Mouse (Mus musculus) olfactory bulb, adult 2 months (tissue): ENCODE results near the gene Prss16. TPM values are rescaled to one million over a fixed set of nuclear protein-coding genes. Genes with fewer than 3 reads are reported as not detected.

Experiments
- H3K27ac ChIP-seq: fragments of 200-500 bp; 2 replicates; pipeline ENCODE4 v1.5.1; 2012; ENCODE audit warnings: low read depth, low read length; ENCODE audit not compliant: insufficient read depth
- H3K4me1 ChIP-seq: fragments of 200-500 bp; 2 replicates; pipeline ENCODE4 v1.6.1; 2012; ENCODE audit warnings: low read length; ENCODE audit not compliant: control insufficient read depth, insufficient read depth
- H3K4me3 ChIP-seq: fragments of 200-500 bp; 2 replicates; pipeline ENCODE4 v1.5.1; 2012; ENCODE audit warnings: mild to moderate bottlenecking, low read depth, low read length, moderate library complexity; ENCODE audit not compliant: insufficient read depth
- CTCF ChIP-seq: fragments of 200-500 bp; IDR thresholded peaks from 2 replicates; pipeline ENCODE4 v1.5.1; 2012; ENCODE audit warnings: low read depth, mild to moderate bottlenecking, low read length, moderate library complexity; ENCODE audit not compliant: insufficient read depth
- POLR2A ChIP-seq: fragments of 200-500 bp; IDR thresholded peaks from 2 replicates; pipeline ENCODE4 v1.6.1; 2012; ENCODE audit warnings: mild to moderate bottlenecking, low read depth, low read length, moderate library complexity; ENCODE audit not compliant: insufficient read depth
- WGBS: fragments of 180-500 bp; shearing (Covaris S2); methylation state at CpG from one replicate; pipeline ENCODE4 v1.1.7; 2018; 5-methylcytosine and 5-hydroxymethylcytosine counted together
- polyA plus RNA-seq: library from polyadenylated mRNA; stranded (reverse); fragments of >200 nt; gene quantifications from 2 replicates; pipeline ENCODE4 v1.2.4, GENCODE M21; 2012; ENCODE audit warnings: low replicate concordance; ENCODE audit not compliant: missing spikeins, insufficient read depth, insufficient read length

Gene Prss16
- polyA plus RNA-seq, 1 experiment, result not detected

- TF ChIP-seq POLR2A (no peak), CTCF (no peak)
- Histone ChIP-seq H3K4me3 (no peak overlapping the region), H3K27ac (no peak overlapping the region), H3K4me1 (no peaks in the 10 kb centered on the region)
- WGBS, result 85% methylated on average over 5 of the region's 5 CpGs
These were observed 17.0 kb downstream of the Prss16 start for GRCm38 (mm10) chr13:21992550-21992949.

- WGBS, result 87% methylated on average over 2 of the region's 2 CpGs
- Histone ChIP-seq H3K27ac (no peak overlapping the region), H3K4me3 (no peak overlapping the region), H3K4me1 (peaks cover 11% of the 10 kb centered on the region)
- TF ChIP-seq POLR2A (no peak), CTCF (no peak)
These were observed 25.1 kb downstream of the Prss16 start for GRCm38 (mm10) chr13:21984486-21984885.

- H3K4me1 ChIP-seq, result peaks cover 11% of the 10 kb centered on the region
- 19% methylated on average over 17 of the region's 17 CpGs for WGBS
These were observed 27.7 kb downstream of the Prss16 start for GRCm38 (mm10) chr13:21981803-21982193.

GRCm38 (mm10) chr13:21980981-21981802, 28.4 kb downstream of the Prss16 start, which contains the start of gene Pom121l2:
Gene Pom121l2 (plus strand): TSS chr13:21981194.
- Histone ChIP-seq H3K27ac (no peak within 1 kb of the TSS), H3K4me1 (peaks cover 11% of the 10 kb centered on the region), H3K4me3 (peak within 1 kb of the TSS; percentile 40)
- 2% methylated on average over 58 of the region's 58 CpGs for WGBS
- TF ChIP-seq POLR2A (no peak), CTCF (no peak)

More at GRCm38 (mm10) chr13:21981803-21982193, 27.7 kb downstream of the Prss16 start:
- Histone ChIP-seq H3K27ac (no peak overlapping the region), H3K4me3 (peak overlapping the region; percentile 40)
- TF ChIP-seq CTCF (no peak), POLR2A (no peak)

GRCm38 (mm10) chr13:21974726-21975473, 34.6 kb downstream of the Prss16 start:
- Histone ChIP-seq H3K4me1 (no peaks in the 10 kb centered on the region), H3K4me3 (peak overlapping the region; percentile 72), H3K27ac (peak overlapping the region; percentile 92)
- TF ChIP-seq CTCF, result no peak
- TF ChIP-seq POLR2A, result no peak
- WGBS, result 4% methylated on average over 20 of the region's 20 CpGs

- H3K4me1 ChIP-seq, result no peaks in the 10 kb centered on the region
- H3K4me3 ChIP-seq, result peak overlapping the region; percentile 72
- H3K27ac ChIP-seq, result peak overlapping the region; percentile 92
- WGBS, result under 1% methylated on average over 23 of the region's 23 CpGs
- TF ChIP-seq CTCF (peak; percentile 88), POLR2A (no peak)
These were observed 35.3 kb downstream of the Prss16 start for GRCm38 (mm10) chr13:21974221-21974725.

GRCm38 (mm10) chr13:21971641-21972040, 37.9 kb downstream of the Prss16 start:
- Histone ChIP-seq H3K4me1 (no peaks in the 10 kb centered on the region), H3K4me3 (no peak overlapping the region), H3K27ac (no peak overlapping the region)
- WGBS, result 49% methylated on average over 3 of the region's 3 CpGs
- TF ChIP-seq POLR2A (no peak), CTCF (no peak)

GRCm38 (mm10) chr13:21969816-21970215, 39.7 kb downstream of the Prss16 start:
- no peak overlapping the region for H3K27ac ChIP-seq
- WGBS, result 40% methylated on average over 2 of the region's 2 CpGs
- no peak overlapping the region for H3K4me3 ChIP-seq
- H3K4me1 ChIP-seq, result no peaks in the 10 kb centered on the region
- TF ChIP-seq POLR2A (no peak), CTCF (no peak)

GRCm38 (mm10) chr13:21969269-21969668, 40.3 kb downstream of the Prss16 start:
- Histone ChIP-seq H3K27ac (no peak overlapping the region), H3K4me1 (no peaks in the 10 kb centered on the region), H3K4me3 (no peak overlapping the region)
- TF ChIP-seq CTCF (no peak), POLR2A (no peak)
- WGBS, result 53% methylated on average over 1 of the region's 1 CpGs

Other genes with a start within 250 kb of the Prss16 start
- not detected in 2 replicates for gene Hist1h1b, start 229.1 kb downstream of the Prss16 start, polyA plus RNA-seq
- not detected in 2 replicates for gene Hist1h3i, start 226.4 kb downstream of the Prss16 start, polyA plus RNA-seq
- gene Hist1h2an, start 222.5 kb downstream of the Prss16 start, polyA plus RNA-seq, result not detected in 2 replicates
- not detected in 2 replicates for gene Hist1h2bp, start 222.3 kb downstream of the Prss16 start, polyA plus RNA-seq
- gene Hist1h2bq, start 199.5 kb downstream of the Prss16 start, polyA plus RNA-seq, result not detected in 2 replicates
- gene Hist1h2ao, start 199.3 kb downstream of the Prss16 start, polyA plus RNA-seq, result not detected in 2 replicates
- gene Hist1h4m, start 198.0 kb downstream of the Prss16 start, polyA plus RNA-seq, result not detected in 2 replicates
- gene Hist1h4n, start 177.5 kb downstream of the Prss16 start, polyA plus RNA-seq, result not detected in 2 replicates
- not detected in 2 replicates for gene Hist1h2ap, start 176.2 kb downstream of the Prss16 start, polyA plus RNA-seq
- not detected in 2 replicates for gene Hist1h2br, start 176.0 kb downstream of the Prss16 start, polyA plus RNA-seq
- not detected in 2 replicates for gene Zfp184, start 64.6 kb downstream of the Prss16 start, polyA plus RNA-seq
- gene Pom121l2, start 28.5 kb downstream of the Prss16 start, polyA plus RNA-seq, result not detected in 2 replicates
- gene Hist1h2ah, start 25.8 kb upstream of the Prss16 start, polyA plus RNA-seq, result not detected in 2 replicates
- gene Hist1h2bk, start 26.1 kb upstream of the Prss16 start, polyA plus RNA-seq, result not detected in 2 replicates
- not detected in 2 replicates for gene Hist1h4i, start 31.6 kb upstream of the Prss16 start, polyA plus RNA-seq
- not detected in 2 replicates for gene Hist1h2ag, start 33.2 kb upstream of the Prss16 start, polyA plus RNA-seq
- gene Hist1h2bj, start 33.5 kb upstream of the Prss16 start, polyA plus RNA-seq, result not detected in 2 replicates
- gene Vmn1r188, start 74.7 kb upstream of the Prss16 start, polyA plus RNA-seq, result not detected in 2 replicates
- not detected in 2 replicates for gene Vmn1r189, start 96.1 kb upstream of the Prss16 start, polyA plus RNA-seq
- gene Vmn1r191, start 174.2 kb upstream of the Prss16 start, polyA plus RNA-seq, result not detected in 2 replicates
- not detected in 2 replicates for gene Vmn1r192, start 181.4 kb upstream of the Prss16 start, polyA plus RNA-seq
- not detected in 2 replicates for gene Vmn1r193, start 213.4 kb upstream of the Prss16 start, polyA plus RNA-seq
- gene Vmn1r194, start 234.5 kb upstream of the Prss16 start, polyA plus RNA-seq, result not detected in 2 replicates